Mouse (Mus musculus): Measurements from ENCODE around the gene Agtr1a. TPM values are rescaled to one million over a fixed set of nuclear protein-coding genes. Genes with fewer than 3 reads are reported as not detected.

Agtr1a gene
- polyA plus RNA-seq, 1 experiment from 2014 or later = 2.5 TPM

GRCm38 (mm10) chr13:30354991-30355580, 18.8 kb downstream of the Agtr1a start:
- DNase-seq (ENCODE audit: low spot score) (no peak), ATAC-seq (ENCODE audit: insufficient number of reproducible peaks, low FRiP score, low TSS enrichment, low read depth) (no peak)
- Histone ChIP-seq H3K36me3 (ENCODE audit: control insufficient read depth, insufficient read depth, low read length) (no peaks in the 10 kb centered on the region), H3K27ac (replicated peaks; ENCODE audit: low read depth, low read length) (no peak overlapping the region), H3K4me2 (ENCODE audit: low read depth, severe bottlenecking) (no peak overlapping the region), H3K9ac (ENCODE audit: low read length) (no peak overlapping the region), H3K4me1 (ENCODE audit: control insufficient read depth, insufficient read depth, low read length) (no peaks in the 10 kb centered on the region), H3K9me3 (ENCODE audit: control insufficient read depth, low read length) (no peaks in the 10 kb centered on the region), H3K4me3 (ENCODE audit: low read depth, low read length) (no peak overlapping the region), H3K27me3 (ENCODE audit: control insufficient read depth, insufficient read depth, low read length) (no peaks in the 10 kb centered on the region)
- WGBS = 95% methylated on average over 6 of the region's 6 CpGs

- Histone ChIP-seq H3K4me1 (ENCODE audit: control insufficient read depth, insufficient read depth, low read length) (0 out of 2 replicates have a peak, but pooled peaks cover under 1% of the 10 kb centered on the region), H3K36me3 (ENCODE audit: control insufficient read depth, insufficient read depth, low read length) (no peaks in the 10 kb centered on the region), H3K27me3 (ENCODE audit: control insufficient read depth, insufficient read depth, low read length) (no peaks in the 10 kb centered on the region), H3K27ac (replicated peaks; ENCODE audit: low read depth, low read length) (no peak overlapping the region), H3K9ac (ENCODE audit: low read length) (no peak overlapping the region), H3K4me2 (ENCODE audit: low read depth, severe bottlenecking) (no peak overlapping the region), H3K9me3 (ENCODE audit: control insufficient read depth, low read length) (no peaks in the 10 kb centered on the region), H3K4me3 (ENCODE audit: low read depth, low read length) (no peak overlapping the region)
- DNase-seq (ENCODE audit: low spot score) (no peak), ATAC-seq (ENCODE audit: insufficient number of reproducible peaks, low FRiP score, low TSS enrichment, low read depth) (no peak)
- WGBS = 88% methylated on average over 2 of the region's 2 CpGs
Measured at GRCm38 (mm10) chr13:30355979-30356378, 19.7 kb downstream of the Agtr1a start.

GRCm38 (mm10) chr13:30358456-30359168, 22.4 kb downstream of the Agtr1a start:
- H3K27ac ChIP-seq (replicated peaks; ENCODE audit: low read depth, low read length) = no peak overlapping the region
- no peak for DNase-seq (ENCODE audit: low spot score)
- WGBS = 69% methylated on average over 4 of the region's 4 CpGs
- no peaks in the 10 kb centered on the region for H3K27me3 ChIP-seq (ENCODE audit: control insufficient read depth, insufficient read depth, low read length)
- no peak for ATAC-seq (ENCODE audit: insufficient number of reproducible peaks, low FRiP score, low TSS enrichment, low read depth)
- H3K4me2 ChIP-seq (ENCODE audit: low read depth, severe bottlenecking) = no peak overlapping the region
- no peaks in the 10 kb centered on the region for H3K9me3 ChIP-seq (ENCODE audit: control insufficient read depth, low read length)
- H3K9ac ChIP-seq (ENCODE audit: low read length) = no peak overlapping the region
- H3K4me3 ChIP-seq (ENCODE audit: low read depth, low read length) = no peak overlapping the region
- H3K36me3 ChIP-seq (ENCODE audit: control insufficient read depth, insufficient read depth, low read length) = no peaks in the 10 kb centered on the region
- 0 out of 2 replicates have a peak, but pooled peaks cover 3% of the 10 kb centered on the region for H3K4me1 ChIP-seq (ENCODE audit: control insufficient read depth, insufficient read depth, low read length)

GRCm38 (mm10) chr13:30359886-30360285, 23.6 kb downstream of the Agtr1a start:
- Histone ChIP-seq H3K4me3 (ENCODE audit: low read depth, low read length) (no peak overlapping the region), H3K9ac (ENCODE audit: low read length) (no peak overlapping the region), H3K27ac (replicated peaks; ENCODE audit: low read depth, low read length) (no peak overlapping the region), H3K4me1 (ENCODE audit: control insufficient read depth, insufficient read depth, low read length) (0 out of 2 replicates have a peak, but pooled peaks cover 3% of the 10 kb centered on the region), H3K4me2 (ENCODE audit: low read depth, severe bottlenecking) (no peak overlapping the region), H3K36me3 (ENCODE audit: control insufficient read depth, insufficient read depth, low read length) (no peaks in the 10 kb centered on the region), H3K9me3 (ENCODE audit: control insufficient read depth, low read length) (no peaks in the 10 kb centered on the region), H3K27me3 (ENCODE audit: control insufficient read depth, insufficient read depth, low read length) (no peaks in the 10 kb centered on the region)
- ATAC-seq (ENCODE audit: insufficient number of reproducible peaks, low FRiP score, low TSS enrichment, low read depth) = no peak
- DNase-seq (ENCODE audit: low spot score) = no peak
- WGBS = 86% methylated on average over 2 of the region's 2 CpGs

GRCm38 (mm10) chr13:30361002-30361401, 24.8 kb downstream of the Agtr1a start:
- no peaks in the 10 kb centered on the region for H3K9me3 ChIP-seq (ENCODE audit: control insufficient read depth, low read length)

GRCm38 (mm10) chr13:30362048-30362447, 25.8 kb downstream of the Agtr1a start:
- Histone ChIP-seq H3K9me3 (ENCODE audit: control insufficient read depth, low read length) (no peaks in the 10 kb centered on the region), H3K36me3 (ENCODE audit: control insufficient read depth, insufficient read depth, low read length) (no peaks in the 10 kb centered on the region), H3K4me2 (ENCODE audit: low read depth, severe bottlenecking) (no peak overlapping the region), H3K4me1 (ENCODE audit: control insufficient read depth, insufficient read depth, low read length) (0 out of 2 replicates have a peak, but pooled peaks cover 3% of the 10 kb centered on the region), H3K27me3 (ENCODE audit: control insufficient read depth, insufficient read depth, low read length) (no peaks in the 10 kb centered on the region), H3K27ac (replicated peaks; ENCODE audit: low read depth, low read length) (no peak overlapping the region), H3K4me3 (ENCODE audit: low read depth, low read length) (no peak overlapping the region), H3K9ac (ENCODE audit: low read length) (no peak overlapping the region)
- 91% methylated on average over 6 of the region's 6 CpGs for WGBS
- DNase-seq (ENCODE audit: low spot score) (no peak), ATAC-seq (ENCODE audit: insufficient number of reproducible peaks, low FRiP score, low TSS enrichment, low read depth) (no peak)

More at GRCm38 (mm10) chr13:30361002-30361401, 24.8 kb downstream of the Agtr1a start:
- DNase-seq (ENCODE audit: low spot score) (no peak), ATAC-seq (ENCODE audit: insufficient number of reproducible peaks, low FRiP score, low TSS enrichment, low read depth) (no peak)
- H3K27me3 ChIP-seq (ENCODE audit: control insufficient read depth, insufficient read depth, low read length) = no peaks in the 10 kb centered on the region
- no peak overlapping the region for H3K4me3 ChIP-seq (ENCODE audit: low read depth, low read length)
- H3K4me1 ChIP-seq (ENCODE audit: control insufficient read depth, insufficient read depth, low read length) = 0 out of 2 replicates have a peak, but pooled peaks cover 3% of the 10 kb centered on the region
- H3K9ac ChIP-seq (ENCODE audit: low read length) = no peak overlapping the region
- no peak overlapping the region for H3K27ac ChIP-seq (replicated peaks; ENCODE audit: low read depth, low read length)
- H3K4me2 ChIP-seq (ENCODE audit: low read depth, severe bottlenecking) = no peak overlapping the region
- no peaks in the 10 kb centered on the region for H3K36me3 ChIP-seq (ENCODE audit: control insufficient read depth, insufficient read depth, low read length)
- WGBS = 26% methylated on average over 5 of the region's 5 CpGs

GRCm38 (mm10) chr13:30364097-30364625, 27.9 kb downstream of the Agtr1a start:
- 79% methylated on average over 11 of the region's 11 CpGs for WGBS
- H3K27ac ChIP-seq (replicated peaks; ENCODE audit: low read depth, low read length) = no peak overlapping the region
- no peak overlapping the region for H3K4me2 ChIP-seq (ENCODE audit: low read depth, severe bottlenecking)
- H3K9me3 ChIP-seq (ENCODE audit: control insufficient read depth, low read length) = no peaks in the 10 kb centered on the region
- H3K9ac ChIP-seq (ENCODE audit: low read length) = no peak overlapping the region
- H3K36me3 ChIP-seq (ENCODE audit: control insufficient read depth, insufficient read depth, low read length) = no peaks in the 10 kb centered on the region
- no peak overlapping the region for H3K4me3 ChIP-seq (ENCODE audit: low read depth, low read length)
- H3K4me1 ChIP-seq (ENCODE audit: control insufficient read depth, insufficient read depth, low read length) = 0 out of 2 replicates have a peak, but pooled peaks cover 3% of the 10 kb centered on the region
- no peaks in the 10 kb centered on the region for H3K27me3 ChIP-seq (ENCODE audit: control insufficient read depth, insufficient read depth, low read length)
- no peak for DNase-seq (ENCODE audit: low spot score)
- no peak for ATAC-seq (ENCODE audit: insufficient number of reproducible peaks, low FRiP score, low TSS enrichment, low read depth)

- H3K27me3 ChIP-seq (ENCODE audit: control insufficient read depth, insufficient read depth, low read length) = no peaks in the 10 kb centered on the region
- no peak for ATAC-seq (ENCODE audit: insufficient number of reproducible peaks, low FRiP score, low TSS enrichment, low read depth)
- H3K4me2 ChIP-seq (ENCODE audit: low read depth, severe bottlenecking) = no peak overlapping the region
- H3K4me1 ChIP-seq (ENCODE audit: control insufficient read depth, insufficient read depth, low read length) = 0 out of 2 replicates have a peak, but pooled peaks cover 3% of the 10 kb centered on the region
- 81% methylated on average over 9 of the region's 9 CpGs for WGBS
- DNase-seq (ENCODE audit: low spot score) = no peak
- no peaks in the 10 kb centered on the region for H3K36me3 ChIP-seq (ENCODE audit: control insufficient read depth, insufficient read depth, low read length)
- no peak overlapping the region for H3K27ac ChIP-seq (replicated peaks; ENCODE audit: low read depth, low read length)
- no peaks in the 10 kb centered on the region for H3K9me3 ChIP-seq (ENCODE audit: control insufficient read depth, low read length)
- H3K9ac ChIP-seq (ENCODE audit: low read length) = no peak overlapping the region
- no peak overlapping the region for H3K4me3 ChIP-seq (ENCODE audit: low read depth, low read length)
Measured at GRCm38 (mm10) chr13:30364780-30365179, 28.5 kb downstream of the Agtr1a start.
